Mouse (Mus musculus): ENCODE measurements around the gene Ccdc57.

- TF ChIP-seq GATA1 (IDR thresholded peaks at IDR 0.05; ENCODE audit: borderline replicate concordance, low read length) (no peak), FLI1 (IDR thresholded peaks at IDR 0.05; ENCODE audit: low read length) (no peak)
Observed at GRCm38 (mm10) chr11:120825289-120825863, 107.3 kb downstream of the Ccdc57 start.
